Mouse (Mus musculus) kidney, adult 2 months (tissue): ENCODE results near the gene Slc2a5.

Experiments
- CTCF ChIP-seq: fragments of 200-500 bp; conservative IDR thresholded peaks from 2 replicates; pipeline ENCODE4 v1.5.1; 2011; ENCODE audit warnings: low read depth, mild to moderate bottlenecking, control low read depth, low read length, moderate library complexity, mixed read lengths; ENCODE audit not compliant: insufficient read depth, insufficient read length
- POLR2A ChIP-seq: fragments of 200-500 bp; IDR thresholded peaks from one replicate; pipeline ENCODE4 v1.6.1; 2011; ENCODE audit warnings: low read depth, low read length, control low read depth

GRCm38 (mm10) chr4:150106637-150107036, 12.4 kb upstream of the Slc2a5 start:
- no peak for TF ChIP-seq POLR2A
- no peak for TF ChIP-seq CTCF
